Mouse (Mus musculus) kidney, adult 10 weeks (tissue): ENCODE results near the gene Ripk1. TPM values are rescaled to one million over a fixed set of nuclear protein-coding genes. Genes with fewer than 3 reads are reported as not detected.

Experiments used
- polyA plus RNA-seq: library from polyadenylated mRNA; stranded (reverse); fragments of 350-450 nt; fragmentation: Illumina TruSeq; extraction: RNeasy Lipid Tissue Mini Kit (QIAGEN cat#74804); gene quantifications from one replicate; pipeline ENCODE4 v1.2.3, GENCODE M21; 2014; ENCODE audit warnings: low read depth, low replicate concordance

Gene Ripk1
- polyA plus RNA-seq = 35.2 TPM

GRCm38 (mm10) chr13:34002058-34003006 is at the start of gene Ripk1, which contains the start of gene Serpinb6a:
Gene Ripk1 (plus strand): TSS chr13:34002363.
Gene Serpinb6a (minus strand): TSS chr13:34002794.

GRCm38 (mm10) chr13:33964206-33965046 is 37.7 kb upstream of the Ripk1 start, which contains the start of gene Nqo2:
Gene Nqo2 (plus strand): TSS chr13:33964687.

DNA sequence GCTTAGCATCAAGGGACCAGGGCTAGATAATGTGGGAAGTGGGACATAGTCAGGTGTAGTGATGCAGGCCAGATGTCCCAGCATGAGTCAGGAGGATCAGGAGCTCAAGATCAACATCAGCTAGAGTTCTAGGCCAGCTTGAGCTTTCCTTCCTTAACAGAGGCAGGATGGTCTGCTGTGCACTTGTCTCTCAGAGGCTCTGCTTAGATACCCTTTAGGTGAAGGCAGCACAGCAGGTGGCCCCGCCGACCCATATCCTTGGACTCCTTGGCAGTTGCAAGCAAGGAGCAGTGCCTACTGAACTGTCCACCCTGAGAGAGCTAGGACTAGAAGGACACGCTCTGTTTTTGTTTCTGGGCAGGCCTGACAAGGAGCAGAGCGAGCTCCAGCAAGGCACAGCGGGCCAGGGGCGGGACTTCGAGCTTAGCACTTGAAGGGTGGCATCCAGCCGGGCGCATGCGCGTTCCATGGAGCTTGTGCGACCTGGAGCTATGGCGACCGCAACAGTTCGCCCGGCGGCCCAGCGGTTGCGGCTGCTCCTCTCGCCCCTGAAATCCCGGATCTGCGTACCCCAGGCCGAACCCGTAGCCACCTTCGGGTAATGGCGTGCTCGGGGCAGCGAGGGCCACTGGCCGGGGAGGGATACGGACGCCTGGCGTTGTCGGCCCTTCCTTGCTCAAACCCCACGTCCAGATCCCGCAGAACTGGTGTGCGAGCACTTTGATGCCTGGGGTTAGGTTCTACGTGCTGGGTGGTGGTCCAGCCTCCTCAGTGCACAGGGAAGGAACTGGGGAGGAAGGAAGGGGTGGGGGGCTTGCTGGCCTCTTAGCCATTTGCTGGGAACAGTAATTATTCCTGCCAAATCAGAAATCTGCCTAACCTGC is 35.3 kb downstream of the Ripk1 start, which contains the start of gene Bphl:
Gene Bphl, plus strand, starts transcription at position 426 of the 884 bp plus-strand sequence.

GRCm38 (mm10) chr13:34077492-34078271 is 75.5 kb downstream of the Ripk1 start, which contains the start of gene Tubb2a:
Gene Tubb2a (minus strand): TSS chr13:34078007.

Other genes with a start within 250 kb of the Ripk1 start
- not detected for gene Serpinb6e, start 159.0 kb upstream of the Ripk1 start, polyA plus RNA-seq
- not detected for gene Serpinb6c, start 96.7 kb upstream of the Ripk1 start, polyA plus RNA-seq
- 98.7 TPM for gene Nqo2, start 37.7 kb upstream of the Ripk1 start, polyA plus RNA-seq
- 87.1 TPM for gene Serpinb6a, start 431 bp downstream of the Ripk1 start, polyA plus RNA-seq
- 279 TPM for gene Bphl, start 35.2 kb downstream of the Ripk1 start, polyA plus RNA-seq
- gene Tubb2a, start 75.6 kb downstream of the Ripk1 start, polyA plus RNA-seq = 5.7 TPM
- gene Tubb2b, start 128.1 kb downstream of the Ripk1 start, polyA plus RNA-seq = 3.7 TPM
- 12.1 TPM for gene Psmg4, start 160.6 kb downstream of the Ripk1 start, polyA plus RNA-seq